ENCODE assay signal across 24 mouse cellular contexts in genomic region chr12:112469393-112469792, GRCm38 (mm10). TPM values are rescaled to one million over a fixed set of nuclear protein-coding genes. Genes with fewer than 3 reads are reported as not detected.
A peak's percentile ranks its signal among the peaks of the same experiment; 100 is the strongest.
DNase-seq lines count a peak whose midpoint lies in the region; ATAC-seq lines count a peak whose summit lies in the region.
"Had no signal": no experiment of that assay in that cellular context is flagged by ENCODE, and none has a peak within 500 bp of the region (broad histone marks: within the 10 kb centered on the region; RNA-seq: fewer than 3 reads in every experiment).

No protein-coding gene starts in this region.

- no peak overlapping the region for H3K4me2 ChIP-seq in midbrain, embryonic 12.5 days (replicated peaks)
- no peak overlapping the region for H3K4me2 ChIP-seq in midbrain, embryonic 15.5 days
- no peak overlapping the region for H3K4me2 ChIP-seq in intestine, embryonic 16.5 days (ENCODE audit: low read depth, low read length)
- H3K4me2 ChIP-seq: heart, embryonic 13.5 days; limb, embryonic 15.5 days; liver, embryonic 15.5 days had no signal

- peak overlapping the region; percentile 68 for H3K27ac ChIP-seq in midbrain, embryonic 12.5 days (replicated peaks)
- H3K27ac ChIP-seq in midbrain, embryonic 15.5 days, result no peak overlapping the region
- no peak overlapping the region for H3K27ac ChIP-seq in intestine, embryonic 16.5 days (ENCODE audit: low read length)
- H3K27ac ChIP-seq: heart, embryonic 13.5 days; layer of hippocampus, adult 2 months; limb, embryonic 15.5 days; liver, embryonic 15.5 days; stomach, postnatal 0 days had no signal

- H3K4me1 ChIP-seq in midbrain, embryonic 12.5 days, result peaks cover 24% of the 10 kb centered on the region
- peaks cover 30% of the 10 kb centered on the region for H3K4me1 ChIP-seq in midbrain, embryonic 15.5 days
- peaks cover 6% of the 10 kb centered on the region; the same call in 1 of the 2 replicates for H3K4me1 ChIP-seq in intestine, embryonic 16.5 days (ENCODE audit: control insufficient read depth, insufficient read depth, low read length)
- H3K4me1 ChIP-seq: heart, embryonic 13.5 days; liver, embryonic 15.5 days had no signal

- H3K36me3 ChIP-seq in midbrain, embryonic 12.5 days, result no peaks in the 10 kb centered on the region
- H3K36me3 ChIP-seq in midbrain, embryonic 15.5 days (replicated peaks), result no peaks in the 10 kb centered on the region
- H3K36me3 ChIP-seq in intestine, embryonic 16.5 days (ENCODE audit: control insufficient read depth, insufficient read depth, low read length), result no peaks in the 10 kb centered on the region
- H3K36me3 ChIP-seq: heart, embryonic 13.5 days; limb, embryonic 15.5 days; liver, embryonic 15.5 days had no signal

- intact Hi-C loops in left cerebral cortex, postnatal 25 days (cut with DNase I), result no loop called here

- H3K4me3 ChIP-seq in midbrain, embryonic 12.5 days, result no peak overlapping the region
- no peak overlapping the region for H3K4me3 ChIP-seq in midbrain, embryonic 15.5 days
- H3K4me3 ChIP-seq in intestine, embryonic 16.5 days (ENCODE audit: low read length), result no peak overlapping the region
- H3K4me3 ChIP-seq: heart, embryonic 13.5 days; layer of hippocampus, adult 2 months; limb, embryonic 15.5 days; liver, embryonic 15.5 days had no signal

- DNase-seq in left cerebral cortex, postnatal 25 days (ENCODE audit: low spot score in 2 of 2), result no peak
- DNase-seq: cerebellum, adult 2 months; cerebellum, postnatal 36 days; gastrocnemius, postnatal 10 days; heart, adult 11 months; heart, postnatal 36 days; kidney, adult 18-20 months; kidney, postnatal 10 days; retina, postnatal 1 day; right cerebral cortex, postnatal 4 days had no signal

- peaks cover 69% of the 10 kb centered on the region for H3K27me3 ChIP-seq in midbrain, embryonic 12.5 days
- H3K27me3 ChIP-seq in midbrain, embryonic 15.5 days (replicated peaks), result peaks cover 3% of the 10 kb centered on the region; the same call in 1 of the 2 replicates
- H3K27me3 ChIP-seq in intestine, embryonic 16.5 days (replicated peaks; ENCODE audit: control insufficient read depth, insufficient read depth, low read length), result no peaks in the 10 kb centered on the region
- H3K27me3 ChIP-seq: liver, embryonic 15.5 days had no signal

- 76% methylated on average over 7 of the region's 7 CpGs for WGBS in midbrain, embryonic 12.5 days
- WGBS in midbrain, embryonic 15.5 days, result 69% methylated on average over 7 of the region's 7 CpGs
- 87% methylated on average over 7 of the region's 7 CpGs for WGBS in intestine, embryonic 16.5 days

- no peaks in the 10 kb centered on the region for H3K9me3 ChIP-seq in midbrain, embryonic 12.5 days
- H3K9me3 ChIP-seq in midbrain, embryonic 15.5 days, result no peaks in the 10 kb centered on the region
- no peaks in the 10 kb centered on the region for H3K9me3 ChIP-seq in intestine, embryonic 16.5 days (ENCODE audit: control insufficient read depth, low read length)
- H3K9me3 ChIP-seq: heart, embryonic 13.5 days; limb, embryonic 15.5 days; liver, embryonic 15.5 days had no signal

- ATAC-seq in midbrain, embryonic 12.5 days (ENCODE audit: low FRiP score, low read depth), result no peak
- ATAC-seq in midbrain, embryonic 15.5 days (replicated peaks), result no peak
- ATAC-seq in common myeloid progenitor, adult 5-6 weeks (replicated peaks; ENCODE audit: low read depth, poor library complexity, severe bottlenecking), result 0 out of 2 replicates have a peak, but pooled peaks have one; percentile 23
- ATAC-seq in megakaryocyte, adult 5-6 weeks (ENCODE audit: poor library complexity, severe bottlenecking), result peak; percentile 51; the same call in 1 of the 2 replicates
- no peak for ATAC-seq in monocyte, adult 5-6 weeks (replicated peaks; ENCODE audit: insufficient number of reproducible peaks, low FRiP score, low TSS enrichment, poor library complexity, severe bottlenecking)
- no peak for ATAC-seq in intestine, embryonic 16.5 days
- ATAC-seq: lung, postnatal 0 days had no signal

- H3K9ac ChIP-seq in midbrain, embryonic 12.5 days (replicated peaks), result no peak overlapping the region
- no peak overlapping the region for H3K9ac ChIP-seq in midbrain, embryonic 15.5 days
- no peak overlapping the region for H3K9ac ChIP-seq in intestine, embryonic 16.5 days (ENCODE audit: low read depth, low read length)
- H3K9ac ChIP-seq: heart, embryonic 13.5 days; limb, embryonic 15.5 days; liver, embryonic 15.5 days had no signal

RNA-seq across cellular contexts. Expression of gene A530016L24Rik, which starts 19.9 kb away (rescaled TPM):
- not detected in 2 replicates for polyA plus RNA-seq in midbrain, embryonic 12.5 days (2016; fragmentation: Nextera tagmentation; extraction: Ambion mirVana)
- polyA plus RNA-seq in midbrain, embryonic 15.5 days (2015; fragmentation: Nextera tagmentation; extraction: Ambion mirVana), result 0.22 and 0.24 TPM in 2 replicates
- total RNA-seq in common myeloid progenitor, adult 5-6 weeks (2017), result not detected in 2 replicates
- not detected in 2 replicates for total RNA-seq in megakaryocyte, adult 5-6 weeks (2015)
- not detected in 2 replicates for total RNA-seq in megakaryocyte, adult 5-6 weeks (2017)
- not detected in 3 replicates for total RNA-seq in monocyte, adult 5-6 weeks (2017)
- total RNA-seq in left cerebral cortex, postnatal 25 days (2021), result under 1 TPM; 0.23 to 0.48 TPM
- 0.10 and 0.18 TPM in 2 replicates for polyA plus RNA-seq in intestine, embryonic 16.5 days (2015; fragmentation: Nextera tagmentation; extraction: Ambion mirVana)
- total RNA-seq: megakaryocyte-erythroid progenitor cell, adult 5-6 weeks had no signal
- polyA plus RNA-seq: embryonic facial prominence, embryonic 11.5 days; liver, embryonic 15.5 days; stomach, postnatal 0 days had no signal

RNA-seq across cellular contexts. Expression of gene Tmem179, which starts 47.2 kb away (rescaled TPM):
- 9.7 and 12.0 TPM in 2 replicates for polyA plus RNA-seq in midbrain, embryonic 12.5 days (2016; fragmentation: Nextera tagmentation; extraction: Ambion mirVana)
- 87.0 and 90.2 TPM in 2 replicates for polyA plus RNA-seq in midbrain, embryonic 15.5 days (2015; fragmentation: Nextera tagmentation; extraction: Ambion mirVana)
- not detected in 2 replicates for total RNA-seq in common myeloid progenitor, adult 5-6 weeks (2017)
- not detected in 2 replicates for total RNA-seq in megakaryocyte, adult 5-6 weeks (2015)
- total RNA-seq in megakaryocyte, adult 5-6 weeks (2017), result not detected in 2 replicates
- not detected in 3 replicates for total RNA-seq in monocyte, adult 5-6 weeks (2017)
- total RNA-seq in left cerebral cortex, postnatal 25 days (2021), result 100 to 1,000 TPM; 131 to 133 TPM
- polyA plus RNA-seq in intestine, embryonic 16.5 days (2015; fragmentation: Nextera tagmentation; extraction: Ambion mirVana), result 2.5 and 2.8 TPM in 2 replicates
- total RNA-seq: heart, postnatal 36 days; megakaryocyte-erythroid progenitor cell, adult 5-6 weeks had no signal
- polyA plus RNA-seq: lung, postnatal 0 days had no signal

Comparison
In these comparisons a context has a peak if more than half of its experiments do, and no peak if none do; other contexts are left out.
1. ATAC-seq: peak in common myeloid progenitor, adult 5-6 weeks (single experiment) and megakaryocyte, adult 5-6 weeks (single experiment); none in midbrain, embryonic 12.5 days (single experiment), midbrain, embryonic 15.5 days (single experiment), monocyte, adult 5-6 weeks (single experiment) and intestine, embryonic 16.5 days (single experiment).
2. RNA of gene Tmem179, which starts 47.2 kb away (total RNA-seq): 131 to 133 TPM in left cerebral cortex, postnatal 25 days; not detected in common myeloid progenitor, adult 5-6 weeks, not detected in megakaryocyte, adult 5-6 weeks and not detected in monocyte, adult 5-6 weeks; every median in the first group is over 100 times any median in the second.